Mouse (Mus musculus) lung, embryonic 14.5 days (tissue): ENCODE measurements around the gene Ecd. TPM values are rescaled to one million over a fixed set of nuclear protein-coding genes. Genes with fewer than 3 reads are reported as not detected.
A peak's percentile ranks its signal among the peaks of the same experiment; 100 is the strongest.

Source experiments
- ATAC-seq: fragments of 200-750 bp; cut with Nextera tagmentation; 2 replicates; pipeline ENCODE4 v1.8.0; 2017; ENCODE audit warnings: mild to moderate bottlenecking, moderate TSS enrichment, moderate library complexity; ENCODE audit not compliant: insufficient read depth
- DNase-seq: peaks from one replicate; pipeline ENCODE4 v3.0.0-alpha.2; 2015
- H3K27ac ChIP-seq: fragments of 300-500 bp; sonication (generic); 2 replicates; pipeline ENCODE4 v1.5.1; 2014; ENCODE audit warnings: low read depth, mild to moderate bottlenecking, moderate library complexity
- H3K27me3 ChIP-seq: fragments of 300-500 bp; sonication (generic); 2 replicates; pipeline ENCODE4 v1.6.1; 2014; ENCODE audit warnings: low read length, control low read depth; ENCODE audit not compliant: insufficient read depth
- H3K36me3 ChIP-seq: fragments of 300-500 bp; sonication (generic); 2 replicates; pipeline ENCODE4 v1.6.1; 2014; ENCODE audit warnings: control low read depth; ENCODE audit not compliant: insufficient read depth
- H3K4me1 ChIP-seq: fragments of 300-500 bp; sonication (generic); 2 replicates; pipeline ENCODE4 v1.6.1; 2014; ENCODE audit warnings: antibody characterized with exemption, control low read depth; ENCODE audit not compliant: insufficient read depth
- H3K4me2 ChIP-seq: fragments of 300-500 bp; sonication (generic); 2 replicates; pipeline ENCODE4 v1.6.1; 2014; ENCODE audit warnings: mild to moderate bottlenecking
- H3K4me3 ChIP-seq: fragments of 300-500 bp; sonication (generic); 2 replicates; pipeline ENCODE4 v1.5.1; 2014; ENCODE audit warnings: low read depth, low read length
- H3K9ac ChIP-seq: fragments of 300-500 bp; sonication (generic); 2 replicates; pipeline ENCODE4 v1.6.1; 2014
- H3K9me3 ChIP-seq: fragments of 300-500 bp; sonication (generic); 2 replicates; pipeline ENCODE4 v1.6.1; 2016; ENCODE audit warnings: low read depth, low read length, control low read depth
- CTCF ChIP-seq: IDR thresholded peaks from 2 replicates; pipeline ENCODE4 v1.5.1; 2016; ENCODE audit warnings: antibody characterized with exemption, low read depth
- WGBS: fragments of 180-500 bp; shearing (Covaris S2); extraction: QIAGEN DNeasy Blood & Tissue Kit; methylation state at CpG from one replicate; pipeline ENCODE4 v1.1.7; 2014; 5-methylcytosine and 5-hydroxymethylcytosine counted together
- polyA plus RNA-seq: library from polyadenylated mRNA; unstranded; fragments of >200 nt; fragmentation: Nextera tagmentation; extraction: Ambion mirVana; gene quantifications from 2 replicates; pipeline ENCODE4 v1.2.1, GENCODE M21; 2014

The Ecd gene
- polyA plus RNA-seq, 1 experiment from 2014 or later: 60.6 TPM

- Histone ChIP-seq H3K4me1 (no peaks in the 10 kb centered on the region), H3K9ac (no peak overlapping the region), H3K4me2 (no peak overlapping the region), H3K9me3 (no peaks in the 10 kb centered on the region), H3K4me3 (no peak overlapping the region), H3K27me3 (no peaks in the 10 kb centered on the region), H3K27ac (no peak overlapping the region), H3K36me3 (peaks cover 79% of the 10 kb centered on the region)
- no peak for DNase-seq
- WGBS: 92% methylated on average over 4 of the region's 4 CpGs
- TF ChIP-seq CTCF: no peak
- ATAC-seq: no peak
These were observed 15.3 kb upstream of the Ecd start for GRCm38 (mm10) chr14:20363230-20363629.

GRCm38 (mm10) chr14:20347441-20347990, 405 bp downstream of the Ecd start:
- DNase-seq: no peak
- Histone ChIP-seq H3K9ac (peak overlapping the region; percentile 96), H3K27ac (peak overlapping the region; percentile 6; the same call in 1 of the 2 replicates), H3K27me3 (no peaks in the 10 kb centered on the region), H3K9me3 (no peaks in the 10 kb centered on the region), H3K36me3 (peaks cover 29% of the 10 kb centered on the region; the same call in 1 of the 2 replicates), H3K4me3 (peak overlapping the region; percentile 75), H3K4me2 (peak overlapping the region; percentile 70), H3K4me1 (peaks cover 5% of the 10 kb centered on the region; the same call in 1 of the 2 replicates)
- ATAC-seq: peak; percentile 21
- no peak for TF ChIP-seq CTCF
- WGBS: 4% methylated on average over 15 of the region's 15 CpGs

DNA sequence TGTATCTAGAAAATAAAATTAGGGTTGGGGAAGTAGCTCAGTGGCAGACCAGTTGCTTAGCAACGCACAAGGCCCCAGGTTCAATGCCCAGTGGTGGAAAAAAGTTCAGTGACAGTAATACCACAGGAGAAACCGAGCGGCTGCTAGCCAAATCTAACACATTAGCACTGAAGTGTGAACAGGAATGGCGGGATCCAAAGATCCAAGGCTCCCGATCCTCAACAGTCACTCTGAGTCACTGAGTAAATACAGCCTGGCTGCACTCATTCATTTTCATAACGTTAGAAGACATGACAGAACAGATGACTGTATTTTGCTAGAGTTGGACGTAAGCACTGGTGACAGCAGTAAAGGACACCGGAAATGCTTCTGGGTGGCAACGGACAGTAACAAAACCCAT, 2.0 kb downstream of the Ecd start:
- Histone ChIP-seq H3K9ac (no peak overlapping the region), H3K27ac (no peak overlapping the region), H3K4me3 (no peak overlapping the region), H3K4me2 (no peak overlapping the region), H3K36me3 (peaks cover 30% of the 10 kb centered on the region; the same call in 1 of the 2 replicates), H3K27me3 (no peaks in the 10 kb centered on the region), H3K9me3 (no peaks in the 10 kb centered on the region), H3K4me1 (peaks cover 5% of the 10 kb centered on the region; the same call in 1 of the 2 replicates)
- no peak for ATAC-seq
- TF ChIP-seq CTCF: no peak
- 79% methylated on average over 9 of the region's 9 CpGs for WGBS
- no peak for DNase-seq

DNA sequence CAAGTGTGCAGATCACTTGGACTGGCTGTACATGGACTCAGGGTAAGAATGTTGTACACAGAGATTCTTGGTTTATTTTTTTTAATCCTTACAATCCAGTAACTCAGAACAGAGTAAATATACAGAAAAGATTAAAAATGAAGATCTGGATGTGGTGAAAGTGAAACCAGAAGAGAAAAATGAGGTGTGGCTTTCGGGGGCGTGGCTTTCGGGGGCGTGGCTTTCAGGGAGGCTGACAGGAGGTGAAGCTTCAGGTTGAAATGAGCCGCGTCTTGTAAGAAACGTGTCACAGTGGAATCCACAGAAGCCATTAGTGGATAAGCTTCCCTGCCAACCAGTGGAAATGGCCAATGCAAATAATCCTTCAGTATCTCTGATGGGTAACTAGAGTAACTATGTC, 7.1 kb downstream of the Ecd start:
- H3K27me3 ChIP-seq: no peaks in the 10 kb centered on the region
- H3K9me3 ChIP-seq: no peaks in the 10 kb centered on the region
- ATAC-seq (no peak), DNase-seq (no peak)
- H3K36me3 ChIP-seq: peaks cover 47% of the 10 kb centered on the region
- TF ChIP-seq CTCF: no peak
- no peak overlapping the region for H3K4me3 ChIP-seq
- no peak overlapping the region for H3K9ac ChIP-seq
- WGBS: 70% methylated on average over 7 of the region's 7 CpGs
- no peak overlapping the region for H3K27ac ChIP-seq
- H3K4me2 ChIP-seq: no peak overlapping the region
- no peaks in the 10 kb centered on the region for H3K4me1 ChIP-seq

DNA sequence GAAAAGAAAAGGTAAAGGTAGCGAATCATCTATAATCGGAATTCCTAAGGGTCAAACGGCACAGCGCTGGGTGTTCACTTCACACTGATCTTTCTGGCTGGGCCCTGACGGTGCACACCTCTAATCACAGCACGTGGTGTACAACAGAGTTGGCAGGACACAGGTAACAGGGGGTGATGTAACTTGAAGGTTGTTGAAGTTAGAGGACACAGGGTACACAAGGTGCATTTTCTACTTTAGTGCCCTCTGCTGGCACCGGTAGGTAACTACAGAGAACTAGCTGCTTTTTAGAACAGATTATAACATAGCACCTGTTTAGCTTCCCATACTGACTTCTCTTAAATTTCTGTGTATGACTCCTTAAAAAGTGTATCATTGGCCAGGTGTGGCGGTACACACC, 7.8 kb downstream of the Ecd start:
- peak; percentile 54 for TF ChIP-seq CTCF
- H3K9ac ChIP-seq: no peak overlapping the region
- no peaks in the 10 kb centered on the region for H3K27me3 ChIP-seq
- peaks cover 46% of the 10 kb centered on the region for H3K36me3 ChIP-seq
- H3K4me1 ChIP-seq: no peaks in the 10 kb centered on the region
- H3K4me2 ChIP-seq: no peak overlapping the region
- no peak overlapping the region for H3K4me3 ChIP-seq
- 84% methylated on average over 8 of the region's 8 CpGs for WGBS
- H3K9me3 ChIP-seq: no peaks in the 10 kb centered on the region
- DNase-seq (peak; percentile 38), ATAC-seq (no peak)
- H3K27ac ChIP-seq: no peak overlapping the region

- Histone ChIP-seq H3K4me1 (no peaks in the 10 kb centered on the region), H3K9ac (no peak overlapping the region), H3K9me3 (no peaks in the 10 kb centered on the region), H3K4me2 (no peak overlapping the region), H3K36me3 (peaks cover 47% of the 10 kb centered on the region), H3K27ac (no peak overlapping the region), H3K27me3 (no peaks in the 10 kb centered on the region), H3K4me3 (no peak overlapping the region)
- ATAC-seq (no peak), DNase-seq (no peak)
- WGBS: 94% methylated on average over 5 of the region's 5 CpGs
- TF ChIP-seq CTCF: no peak
These were observed 8.5 kb downstream of the Ecd start for GRCm38 (mm10) chr14:20339415-20339814.

DNA sequence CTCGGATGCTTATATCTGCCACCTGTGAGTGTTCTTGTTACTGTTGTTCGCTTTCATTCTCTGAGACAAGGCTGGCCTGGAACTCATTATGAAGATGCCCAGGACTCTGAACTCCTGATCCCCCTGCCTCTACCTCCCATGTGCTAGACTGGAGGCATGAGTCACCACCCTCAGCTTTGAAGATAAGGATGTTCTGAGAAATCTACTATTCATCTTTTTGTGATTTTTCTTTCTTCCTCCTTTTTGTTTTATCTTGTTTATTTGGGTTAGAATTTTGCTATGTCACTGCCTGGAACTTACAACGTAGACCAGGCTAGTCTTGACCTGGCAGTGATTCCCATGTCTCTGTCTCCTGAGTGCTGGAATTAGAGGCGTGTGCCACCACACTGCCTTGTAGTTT, 16.6 kb downstream of the Ecd start:
- Histone ChIP-seq H3K4me2 (no peak overlapping the region), H3K27me3 (no peaks in the 10 kb centered on the region), H3K36me3 (peaks cover 84% of the 10 kb centered on the region), H3K9me3 (no peaks in the 10 kb centered on the region), H3K27ac (no peak overlapping the region), H3K4me3 (no peak overlapping the region), H3K9ac (no peak overlapping the region), H3K4me1 (no peaks in the 10 kb centered on the region)
- no peak for TF ChIP-seq CTCF
- ATAC-seq: no peak
- DNase-seq: no peak
- WGBS: 84% methylated on average over 4 of the region's 4 CpGs
